Mouse (Mus musculus): ENCODE measurements around the gene Nckap1l. TPM values are rescaled to one million over a fixed set of nuclear protein-coding genes. Genes with fewer than 3 reads are reported as not detected.

The Nckap1l gene
- polyA plus RNA-seq, 1 experiment, result 0.33 TPM

- Histone ChIP-seq H3K9ac (ENCODE audit: low read depth, poor library complexity, severe bottlenecking) (no peak overlapping the region), H3K27me3 (ENCODE audit: control insufficient read depth, insufficient read depth, low read length, poor library complexity, severe bottlenecking) (no peaks in the 10 kb centered on the region; the same call in 1 of the 2 replicates), H3K9me3 (replicated peaks; ENCODE audit: control insufficient read depth, insufficient read depth, low read length, poor library complexity, severe bottlenecking) (no peaks in the 10 kb centered on the region), H3K4me3 (ENCODE audit: low read depth, low read length) (peak overlapping the region; percentile 68), H3K4me1 (ENCODE audit: control insufficient read depth, insufficient read depth, low read length) (peaks cover 2% of the 10 kb centered on the region), H3K36me3 (ENCODE audit: control insufficient read depth, insufficient read depth, low read length, poor library complexity, severe bottlenecking) (no peaks in the 10 kb centered on the region), H3K27ac (ENCODE audit: insufficient read depth, low read length) (0 out of 2 replicates have a peak overlapping the region, but pooled peaks have one; percentile 41)
- peak; percentile 52 for TF ChIP-seq POLR2A (IDR thresholded peaks at IDR 0.05; ENCODE audit: insufficient read depth, low read length)
- no peak for TF ChIP-seq EP300 (IDR thresholded peaks at IDR 0.05; ENCODE audit: insufficient read depth, low read depth, low read length)
These were observed 60.5 kb downstream of the Nckap1l start for GRCm38 (mm10) chr15:103514119-103514518.

- peak overlapping the region; percentile 36; the same call in 1 of the 2 replicates for H3K27ac ChIP-seq (ENCODE audit: insufficient read depth, low read length)
- no peak for TF ChIP-seq EP300 (IDR thresholded peaks at IDR 0.05; ENCODE audit: insufficient read depth, low read depth, low read length)
- TF ChIP-seq CTCF (IDR thresholded peaks at IDR 0.05; ENCODE audit: low read depth, low read length), result no peak
- TF ChIP-seq POLR2A (IDR thresholded peaks at IDR 0.05; ENCODE audit: insufficient read depth, low read length), result no peak
- H3K9me3 ChIP-seq (replicated peaks; ENCODE audit: control insufficient read depth, insufficient read depth, low read length, poor library complexity, severe bottlenecking), result no peaks in the 10 kb centered on the region
- no peaks in the 10 kb centered on the region for H3K36me3 ChIP-seq (ENCODE audit: control insufficient read depth, insufficient read depth, low read length, poor library complexity, severe bottlenecking)
- peaks cover 4% of the 10 kb centered on the region for H3K4me1 ChIP-seq (ENCODE audit: control insufficient read depth, insufficient read depth, low read length)
- H3K4me3 ChIP-seq (ENCODE audit: low read depth, low read length), result peak overlapping the region; percentile 29
- H3K27me3 ChIP-seq (ENCODE audit: control insufficient read depth, insufficient read depth, low read length, poor library complexity, severe bottlenecking), result no peaks in the 10 kb centered on the region; the same call in 1 of the 2 replicates
- peak overlapping the region; percentile 39; the same call in 1 of the 2 replicates for H3K9ac ChIP-seq (ENCODE audit: low read depth, poor library complexity, severe bottlenecking)
These were observed 61.3 kb downstream of the Nckap1l start for GRCm38 (mm10) chr15:103514914-103515313.

- TF ChIP-seq POLR2A (IDR thresholded peaks at IDR 0.05; ENCODE audit: insufficient read depth, low read length), result no peak
- TF ChIP-seq CTCF (IDR thresholded peaks at IDR 0.05; ENCODE audit: low read depth, low read length), result no peak
- no peak for TF ChIP-seq EP300 (IDR thresholded peaks at IDR 0.05; ENCODE audit: insufficient read depth, low read depth, low read length)
- Histone ChIP-seq H3K9ac (ENCODE audit: low read depth, poor library complexity, severe bottlenecking) (no peak overlapping the region), H3K27ac (ENCODE audit: insufficient read depth, low read length) (peak overlapping the region; percentile 98), H3K36me3 (ENCODE audit: control insufficient read depth, insufficient read depth, low read length, poor library complexity, severe bottlenecking) (no peaks in the 10 kb centered on the region), H3K27me3 (ENCODE audit: control insufficient read depth, insufficient read depth, low read length, poor library complexity, severe bottlenecking) (no peaks in the 10 kb centered on the region), H3K9me3 (replicated peaks; ENCODE audit: control insufficient read depth, insufficient read depth, low read length, poor library complexity, severe bottlenecking) (no peaks in the 10 kb centered on the region), H3K4me1 (ENCODE audit: control insufficient read depth, insufficient read depth, low read length) (peaks cover 9% of the 10 kb centered on the region), H3K4me3 (ENCODE audit: low read depth, low read length) (no peak overlapping the region)
These were observed 65.2 kb downstream of the Nckap1l start for GRCm38 (mm10) chr15:103518600-103519385.

GRCm38 (mm10) chr15:103519386-103520378 is 66.1 kb downstream of the Nckap1l start:
- TF ChIP-seq CTCF (IDR thresholded peaks at IDR 0.05; ENCODE audit: low read depth, low read length) (no peak), POLR2A (IDR thresholded peaks at IDR 0.05; ENCODE audit: insufficient read depth, low read length) (no peak), EP300 (IDR thresholded peaks at IDR 0.05; ENCODE audit: insufficient read depth, low read depth, low read length) (peak; percentile 98)

GRCm38 (mm10) chr15:103522458-103523099 is 69.0 kb downstream of the Nckap1l start:
- Histone ChIP-seq H3K27me3 (ENCODE audit: control insufficient read depth, insufficient read depth, low read length, poor library complexity, severe bottlenecking) (no peaks in the 10 kb centered on the region), H3K27ac (ENCODE audit: insufficient read depth, low read length) (peak overlapping the region; percentile 44), H3K4me1 (ENCODE audit: control insufficient read depth, insufficient read depth, low read length) (peaks cover 9% of the 10 kb centered on the region), H3K4me3 (ENCODE audit: low read depth, low read length) (no peak overlapping the region), H3K9ac (ENCODE audit: low read depth, poor library complexity, severe bottlenecking) (no peak overlapping the region), H3K9me3 (replicated peaks; ENCODE audit: control insufficient read depth, insufficient read depth, low read length, poor library complexity, severe bottlenecking) (no peaks in the 10 kb centered on the region), H3K36me3 (ENCODE audit: control insufficient read depth, insufficient read depth, low read length, poor library complexity, severe bottlenecking) (no peaks in the 10 kb centered on the region)
- TF ChIP-seq POLR2A (IDR thresholded peaks at IDR 0.05; ENCODE audit: insufficient read depth, low read length), result no peak

More at GRCm38 (mm10) chr15:103519386-103520378, 66.1 kb downstream of the Nckap1l start:
- no peaks in the 10 kb centered on the region for H3K27me3 ChIP-seq (ENCODE audit: control insufficient read depth, insufficient read depth, low read length, poor library complexity, severe bottlenecking)
- H3K4me3 ChIP-seq (ENCODE audit: low read depth, low read length), result no peak overlapping the region
- no peaks in the 10 kb centered on the region for H3K36me3 ChIP-seq (ENCODE audit: control insufficient read depth, insufficient read depth, low read length, poor library complexity, severe bottlenecking)
- H3K9me3 ChIP-seq (replicated peaks; ENCODE audit: control insufficient read depth, insufficient read depth, low read length, poor library complexity, severe bottlenecking), result no peaks in the 10 kb centered on the region
- H3K4me1 ChIP-seq (ENCODE audit: control insufficient read depth, insufficient read depth, low read length), result peaks cover 9% of the 10 kb centered on the region
- H3K27ac ChIP-seq (ENCODE audit: insufficient read depth, low read length), result peak overlapping the region; percentile 97
- no peak overlapping the region for H3K9ac ChIP-seq (ENCODE audit: low read depth, poor library complexity, severe bottlenecking)
